Mouse (Mus musculus): ENCODE measurements around the gene Spcs2.

DNA sequence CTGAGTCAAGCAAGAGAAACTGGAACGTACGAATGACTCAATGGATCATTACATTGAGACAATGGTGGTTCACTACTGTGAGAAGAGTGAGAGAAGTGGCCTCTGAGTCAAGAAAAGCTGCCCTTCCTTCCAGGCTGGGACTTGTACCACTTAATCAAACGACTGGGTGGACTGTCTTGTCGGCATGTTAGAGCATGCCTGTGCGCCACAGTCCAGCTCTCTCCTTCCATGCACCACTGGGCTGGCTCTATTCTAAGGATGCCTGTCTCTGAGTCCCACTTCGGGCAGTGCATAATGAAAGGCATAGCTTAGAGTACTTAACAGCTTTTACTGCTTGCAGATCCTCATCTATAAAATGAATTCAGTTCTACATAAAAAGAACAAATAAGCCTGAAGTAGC lies 37.2 kb downstream of the Spcs2 start:
- no peak for TF ChIP-seq CTCF (IDR thresholded peaks at IDR 0.05; ENCODE audit: low read depth)
- TF ChIP-seq EP300 (IDR thresholded peaks at IDR 0.05; ENCODE audit: low read depth): no peak
